Mouse (Mus musculus): ENCODE results near the gene Olfr679.
"Not testable (repeated sequence)": the region's sequence is repeated elsewhere in the genome, so short reads cannot be mapped to it uniquely, and the experiment has no call there.

Gene Olfr679

GRCm38 (mm10) chr7:105080905-105081304 lies at the start of gene Olfr679:
Olfr679 (plus strand) TSS chr7:105081205.
- no peak for DNase-seq

- DNase-seq = no peak
Measured at GRCm38 (mm10) chr7:105032398-105032797, 48.6 kb upstream of the Olfr679 start, which contains the start of gene Olfr676. Olfr676 (plus strand) TSS chr7:105032698.

- not testable (repeated sequence) for DNase-seq
Measured at GRCm38 (mm10) chr7:105033836-105034235, 47.2 kb upstream of the Olfr679 start.

GRCm38 (mm10) chr7:105058951-105059350 lies 22.1 kb upstream of the Olfr679 start:
- DNase-seq = no peak

GRCm38 (mm10) chr7:105064175-105064574 lies 16.8 kb upstream of the Olfr679 start, which contains the start of gene Olfr678:
Olfr678 (plus strand) TSS chr7:105064475.
- no peak for DNase-seq

- DNase-seq = not testable (repeated sequence)
Measured at GRCm38 (mm10) chr7:105092717-105093116, 11.7 kb downstream of the Olfr679 start, which contains the start of gene Olfr680-ps1. Olfr680-ps1 (minus strand) TSS chr7:105092817.

- no peak for DNase-seq
Measured at GRCm38 (mm10) chr7:105116536-105116935, 35.5 kb downstream of the Olfr679 start, which contains the start of gene Olfr681. Olfr681 (plus strand) TSS chr7:105116836.

Data from layer of hippocampus, adult 9-11 months (tissue).